Mouse (Mus musculus): ENCODE results near the gene Gpr152.

DNA sequence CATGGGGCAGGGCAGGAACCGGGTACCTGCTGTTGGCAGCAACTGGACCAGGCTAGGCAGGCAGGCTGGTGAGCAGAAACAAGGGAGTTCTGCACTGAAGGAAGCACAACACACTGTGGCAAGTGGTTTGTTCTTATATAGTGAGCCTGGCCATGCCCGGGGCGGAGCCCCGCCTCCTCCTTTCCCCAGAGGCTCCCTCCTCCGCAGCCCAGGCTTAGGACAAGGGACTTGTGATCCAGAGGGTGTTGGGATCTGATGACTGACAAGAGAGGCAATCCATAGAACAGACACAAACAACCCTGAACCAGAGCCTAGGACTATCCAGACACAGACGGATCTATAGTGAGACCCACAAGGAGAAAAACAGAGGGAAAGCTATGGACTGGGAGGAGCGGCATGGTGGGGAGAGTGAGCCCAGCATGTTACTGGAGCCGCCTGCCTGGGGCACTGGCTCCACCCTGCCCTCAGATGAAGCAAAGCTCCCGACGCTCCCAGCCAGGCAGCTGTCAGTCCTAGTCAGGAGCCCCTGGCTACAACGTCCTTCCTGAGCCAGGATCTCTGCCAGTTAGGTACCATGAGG is 35.9 kb downstream of the Gpr152 start, which contains the start of gene Carns1:
- no peak for TF ChIP-seq POLR2A (IDR thresholded peaks at IDR 0.05; ENCODE audit: borderline replicate concordance, extremely low read depth, low read depth, low read length)
- no peak for TF ChIP-seq CTCF (IDR thresholded peaks at IDR 0.05; ENCODE audit: insufficient read depth, low read length)
